Mouse (Mus musculus): ENCODE results near the gene Cdk8. TPM values are rescaled to one million over a fixed set of nuclear protein-coding genes. Genes with fewer than 3 reads are reported as not detected.

Cdk8 gene
- polyA plus RNA-seq, 1 experiment from 2014 or later = 35.1 TPM

DNA sequence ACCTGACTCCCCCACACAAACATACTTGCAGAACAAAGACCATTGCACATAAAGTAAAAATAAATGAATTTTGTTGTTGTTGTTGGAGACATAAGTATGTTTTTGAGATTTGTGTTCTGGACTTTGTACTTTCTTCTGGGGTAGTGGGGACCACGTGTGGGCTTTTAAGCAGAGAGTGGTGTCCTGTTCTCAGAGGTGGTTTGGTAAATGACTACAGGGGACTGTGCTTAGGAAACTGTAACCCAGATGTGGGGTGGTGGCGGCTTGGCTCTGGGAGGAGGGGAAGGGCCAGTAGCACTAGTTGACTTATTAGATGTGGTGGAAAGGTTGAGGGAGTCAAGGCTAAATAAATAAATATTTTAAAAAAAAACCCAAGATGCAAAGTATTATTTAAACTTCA, 9.7 kb downstream of the Cdk8 start:
- Histone ChIP-seq H3K4me1 (replicated peaks; ENCODE audit: control insufficient read depth, insufficient read depth, low read length) (no peaks in the 10 kb centered on the region), H3K27ac (ENCODE audit: low read depth) (no peak overlapping the region), H3K9me3 (ENCODE audit: control insufficient read depth, low read length) (no peaks in the 10 kb centered on the region), H3K4me2 (ENCODE audit: low read length) (no peak overlapping the region), H3K9ac (ENCODE audit: low read length) (no peak overlapping the region), H3K27me3 (replicated peaks; ENCODE audit: control insufficient read depth, insufficient read depth, low read length) (no peaks in the 10 kb centered on the region), H3K36me3 (ENCODE audit: control insufficient read depth, insufficient read depth, low read length) (no peaks in the 10 kb centered on the region; the same call in 1 of the 2 replicates), H3K4me3 (ENCODE audit: low read depth, low read length) (no peak overlapping the region)
- no peak for DNase-seq (ENCODE audit: low spot score)
- 89% methylated on average over 2 of the region's 2 CpGs for WGBS
- no peak for ATAC-seq (replicated peaks; ENCODE audit: low FRiP score, low TSS enrichment, low read depth)

DNA sequence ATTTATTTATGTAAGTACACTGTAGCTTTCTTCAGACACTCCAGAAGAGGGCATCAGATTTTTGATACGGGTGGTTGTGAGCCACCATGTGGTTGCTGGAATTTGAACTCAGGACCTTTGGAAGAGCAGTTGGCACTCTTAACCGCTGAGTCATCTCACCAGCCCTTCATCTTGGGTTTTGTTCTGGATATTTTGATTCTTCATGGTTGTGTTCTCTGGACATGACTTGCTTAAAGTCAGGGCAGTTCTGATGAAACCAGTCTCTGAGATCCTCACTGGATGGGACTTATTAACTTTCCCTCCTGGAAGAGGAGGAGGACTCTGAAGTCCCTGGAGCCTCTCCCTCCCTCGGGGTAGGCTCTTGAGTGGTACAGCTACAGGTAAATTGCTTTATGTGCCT, 10.2 kb downstream of the Cdk8 start:
- no peak overlapping the region for H3K27ac ChIP-seq (ENCODE audit: low read depth)
- H3K4me2 ChIP-seq (ENCODE audit: low read length) = no peak overlapping the region
- no peak overlapping the region for H3K4me3 ChIP-seq (ENCODE audit: low read depth, low read length)
- ATAC-seq (replicated peaks; ENCODE audit: low FRiP score, low TSS enrichment, low read depth) (no peak), DNase-seq (ENCODE audit: low spot score) (no peak)
- 87% methylated on average over 3 of the region's 3 CpGs for WGBS
- H3K9me3 ChIP-seq (ENCODE audit: control insufficient read depth, low read length) = no peaks in the 10 kb centered on the region
- no peaks in the 10 kb centered on the region for H3K36me3 ChIP-seq (ENCODE audit: control insufficient read depth, insufficient read depth, low read length)
- no peaks in the 10 kb centered on the region for H3K27me3 ChIP-seq (replicated peaks; ENCODE audit: control insufficient read depth, insufficient read depth, low read length)
- H3K9ac ChIP-seq (ENCODE audit: low read length) = no peak overlapping the region
- H3K4me1 ChIP-seq (replicated peaks; ENCODE audit: control insufficient read depth, insufficient read depth, low read length) = no peaks in the 10 kb centered on the region

DNA sequence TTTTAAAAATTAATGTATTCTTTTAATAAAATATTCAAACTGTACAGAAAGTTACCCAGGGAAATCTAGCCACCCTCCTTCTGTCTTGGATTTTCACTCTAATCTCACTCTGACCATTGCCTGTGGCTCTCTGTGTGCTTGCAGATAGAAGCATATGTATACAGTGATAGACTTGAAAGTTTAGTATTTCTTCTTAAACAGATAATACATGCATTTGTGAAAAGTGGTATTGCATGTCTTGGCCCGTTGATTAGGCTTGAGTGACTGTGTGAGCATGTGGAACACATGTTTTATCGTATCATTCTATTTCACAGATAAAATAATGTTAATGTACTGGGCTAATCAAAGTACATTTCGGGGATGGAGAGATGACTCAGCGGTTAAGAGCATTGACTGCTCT, 14.2 kb downstream of the Cdk8 start:
- no peak overlapping the region for H3K4me2 ChIP-seq (ENCODE audit: low read length)
- 93% methylated on average over 4 of the region's 4 CpGs for WGBS
- no peak overlapping the region for H3K27ac ChIP-seq (ENCODE audit: low read depth)
- ATAC-seq (replicated peaks; ENCODE audit: low FRiP score, low TSS enrichment, low read depth) (no peak), DNase-seq (ENCODE audit: low spot score) (no peak)
- H3K9ac ChIP-seq (ENCODE audit: low read length) = no peak overlapping the region
- H3K4me1 ChIP-seq (replicated peaks; ENCODE audit: control insufficient read depth, insufficient read depth, low read length) = peaks cover 14% of the 10 kb centered on the region; the same call in 1 of the 2 replicates
- no peak overlapping the region for H3K4me3 ChIP-seq (ENCODE audit: low read depth, low read length)
- H3K9me3 ChIP-seq (ENCODE audit: control insufficient read depth, low read length) = no peaks in the 10 kb centered on the region
- no peaks in the 10 kb centered on the region for H3K27me3 ChIP-seq (replicated peaks; ENCODE audit: control insufficient read depth, insufficient read depth, low read length)
- 0 out of 2 replicates have a peak, but pooled peaks cover 5% of the 10 kb centered on the region for H3K36me3 ChIP-seq (ENCODE audit: control insufficient read depth, insufficient read depth, low read length)

DNA sequence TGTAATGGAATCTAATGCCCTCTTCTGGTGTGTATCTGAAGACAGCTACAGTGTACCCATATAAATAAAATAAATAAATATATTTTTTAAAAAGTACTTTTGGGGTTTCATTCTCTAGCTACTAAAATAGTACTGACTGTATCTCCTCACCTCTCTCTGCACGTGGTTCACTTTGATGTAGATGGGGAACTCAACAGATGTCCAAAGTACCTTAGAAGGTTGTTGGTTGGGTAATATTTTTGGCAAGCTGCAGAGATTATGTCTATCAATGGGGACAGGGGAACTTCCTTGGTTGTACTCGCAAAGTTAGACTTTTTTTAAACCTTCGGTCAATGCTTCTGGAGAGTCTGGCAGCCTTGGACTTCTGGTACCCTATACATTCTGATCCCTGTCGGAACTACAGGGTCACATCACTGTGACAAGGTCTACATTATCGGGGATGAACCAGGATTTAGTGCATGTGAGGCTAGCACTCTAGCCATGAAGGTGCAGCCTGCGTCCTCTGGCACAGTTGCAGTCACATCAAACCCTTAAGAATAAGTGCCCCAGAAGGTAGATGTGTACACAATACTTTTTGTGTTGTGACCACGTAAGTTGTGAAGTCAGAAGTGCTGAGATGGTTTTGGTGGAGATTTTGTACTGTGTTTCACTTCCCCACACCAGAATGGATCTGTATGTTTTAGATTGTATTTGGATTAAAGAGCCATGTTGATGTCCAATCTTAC, 14.8 kb downstream of the Cdk8 start:
- ATAC-seq (replicated peaks; ENCODE audit: low FRiP score, low TSS enrichment, low read depth) = no peak
- H3K9me3 ChIP-seq (ENCODE audit: control insufficient read depth, low read length) = no peaks in the 10 kb centered on the region
- H3K4me2 ChIP-seq (ENCODE audit: low read length) = no peak overlapping the region
- DNase-seq (ENCODE audit: low spot score) = no peak
- H3K36me3 ChIP-seq (ENCODE audit: control insufficient read depth, insufficient read depth, low read length) = 0 out of 2 replicates have a peak, but pooled peaks cover 5% of the 10 kb centered on the region
- H3K27ac ChIP-seq (ENCODE audit: low read depth) = no peak overlapping the region
- no peak overlapping the region for H3K4me3 ChIP-seq (ENCODE audit: low read depth, low read length)
- H3K9ac ChIP-seq (ENCODE audit: low read length) = no peak overlapping the region
- WGBS = 90% methylated on average over 7 of the region's 7 CpGs
- H3K27me3 ChIP-seq (replicated peaks; ENCODE audit: control insufficient read depth, insufficient read depth, low read length) = no peaks in the 10 kb centered on the region
- peaks cover 17% of the 10 kb centered on the region; the same call in 1 of the 2 replicates for H3K4me1 ChIP-seq (replicated peaks; ENCODE audit: control insufficient read depth, insufficient read depth, low read length)

DNA sequence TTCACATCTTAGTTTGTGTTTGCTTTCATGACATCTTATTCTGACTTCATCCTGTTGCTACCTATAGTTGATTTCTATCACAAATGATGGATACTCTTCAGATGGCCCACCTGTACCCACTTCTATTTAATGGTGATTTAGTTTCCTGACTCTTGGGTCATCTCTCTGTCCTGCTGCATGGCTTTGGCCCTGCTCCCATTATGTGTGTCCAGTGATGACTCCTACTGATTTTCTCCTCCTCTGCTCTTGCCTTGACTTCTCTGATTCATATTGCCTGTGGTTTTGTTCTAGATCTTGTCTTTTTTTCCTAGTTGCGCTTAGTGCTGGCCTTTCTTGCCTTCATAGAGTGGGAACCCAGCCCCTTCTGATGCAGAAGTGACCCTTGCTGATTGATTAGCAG, 15.4 kb downstream of the Cdk8 start:
- no peaks in the 10 kb centered on the region for H3K27me3 ChIP-seq (replicated peaks; ENCODE audit: control insufficient read depth, insufficient read depth, low read length)
- H3K9ac ChIP-seq (ENCODE audit: low read length) = no peak overlapping the region
- DNase-seq (ENCODE audit: low spot score) (no peak), ATAC-seq (replicated peaks; ENCODE audit: low FRiP score, low TSS enrichment, low read depth) (no peak)
- H3K4me3 ChIP-seq (ENCODE audit: low read depth, low read length) = no peak overlapping the region
- H3K27ac ChIP-seq (ENCODE audit: low read depth) = no peak overlapping the region
- H3K9me3 ChIP-seq (ENCODE audit: control insufficient read depth, low read length) = no peaks in the 10 kb centered on the region
- H3K36me3 ChIP-seq (ENCODE audit: control insufficient read depth, insufficient read depth, low read length) = 0 out of 2 replicates have a peak, but pooled peaks cover 5% of the 10 kb centered on the region
- H3K4me1 ChIP-seq (replicated peaks; ENCODE audit: control insufficient read depth, insufficient read depth, low read length) = peaks cover 20% of the 10 kb centered on the region; the same call in 1 of the 2 replicates
- WGBS = 97% methylated on average over 1 of the region's 1 CpGs
- no peak overlapping the region for H3K4me2 ChIP-seq (ENCODE audit: low read length)

DNA sequence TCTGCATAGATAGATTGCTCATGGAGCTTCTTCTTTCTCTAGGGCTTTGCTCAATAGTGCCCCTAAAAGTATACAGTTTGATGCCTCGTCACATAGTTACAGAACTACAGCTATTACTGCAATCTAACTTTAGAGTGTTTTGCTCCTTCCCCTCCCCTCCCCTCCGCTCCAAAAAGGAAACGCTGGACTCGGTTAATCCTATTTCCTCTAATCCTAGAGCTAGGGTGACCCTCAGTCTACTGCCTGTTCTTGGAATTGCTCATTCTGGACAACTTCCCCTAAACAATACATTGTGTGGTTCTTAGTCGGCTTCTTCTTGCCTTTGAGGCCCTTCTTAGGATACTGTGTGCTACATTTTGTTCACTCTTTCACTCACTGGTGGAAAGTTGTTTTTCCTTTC, 16.7 kb downstream of the Cdk8 start:
- Histone ChIP-seq H3K4me2 (ENCODE audit: low read length) (no peak overlapping the region), H3K27me3 (replicated peaks; ENCODE audit: control insufficient read depth, insufficient read depth, low read length) (no peaks in the 10 kb centered on the region), H3K36me3 (ENCODE audit: control insufficient read depth, insufficient read depth, low read length) (0 out of 2 replicates have a peak, but pooled peaks cover 5% of the 10 kb centered on the region), H3K27ac (ENCODE audit: low read depth) (no peak overlapping the region), H3K9ac (ENCODE audit: low read length) (no peak overlapping the region), H3K4me3 (ENCODE audit: low read depth, low read length) (no peak overlapping the region), H3K4me1 (replicated peaks; ENCODE audit: control insufficient read depth, insufficient read depth, low read length) (peaks cover 20% of the 10 kb centered on the region), H3K9me3 (ENCODE audit: control insufficient read depth, low read length) (no peaks in the 10 kb centered on the region)
- no peak for DNase-seq (ENCODE audit: low spot score)
- ATAC-seq (replicated peaks; ENCODE audit: low FRiP score, low TSS enrichment, low read depth) = no peak
- 53% methylated on average over 5 of the region's 5 CpGs for WGBS

DNA sequence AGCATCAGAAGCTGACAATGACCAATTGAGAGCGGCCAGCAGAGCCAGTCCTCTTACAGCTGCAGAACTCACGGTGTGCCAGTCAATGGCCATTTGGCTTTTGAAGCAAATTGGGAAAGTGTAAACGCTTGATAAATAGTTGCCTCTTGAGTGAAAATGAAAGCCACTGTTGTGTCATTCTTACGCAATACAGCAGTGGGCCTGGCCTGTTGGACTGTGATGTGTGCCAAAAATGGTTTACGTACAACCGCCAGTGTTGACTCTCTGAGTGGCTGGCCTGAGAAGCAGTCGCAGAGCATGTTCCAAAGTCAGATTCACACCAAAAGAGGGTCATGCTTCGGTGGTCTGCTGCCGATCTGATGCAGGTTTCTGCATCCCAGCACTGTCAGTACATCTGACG, 17.7 kb downstream of the Cdk8 start:
- Histone ChIP-seq H3K9ac (ENCODE audit: low read length) (no peak overlapping the region), H3K4me3 (ENCODE audit: low read depth, low read length) (no peak overlapping the region), H3K36me3 (ENCODE audit: control insufficient read depth, insufficient read depth, low read length) (0 out of 2 replicates have a peak, but pooled peaks cover 5% of the 10 kb centered on the region), H3K4me1 (replicated peaks; ENCODE audit: control insufficient read depth, insufficient read depth, low read length) (peaks cover 20% of the 10 kb centered on the region), H3K27me3 (replicated peaks; ENCODE audit: control insufficient read depth, insufficient read depth, low read length) (no peaks in the 10 kb centered on the region), H3K27ac (ENCODE audit: low read depth) (no peak overlapping the region), H3K9me3 (ENCODE audit: control insufficient read depth, low read length) (no peaks in the 10 kb centered on the region), H3K4me2 (ENCODE audit: low read length) (no peak overlapping the region)
- WGBS = 81% methylated on average over 10 of the region's 10 CpGs
- ATAC-seq (replicated peaks; ENCODE audit: low FRiP score, low TSS enrichment, low read depth) (no peak), DNase-seq (ENCODE audit: low spot score) (no peak)

DNA sequence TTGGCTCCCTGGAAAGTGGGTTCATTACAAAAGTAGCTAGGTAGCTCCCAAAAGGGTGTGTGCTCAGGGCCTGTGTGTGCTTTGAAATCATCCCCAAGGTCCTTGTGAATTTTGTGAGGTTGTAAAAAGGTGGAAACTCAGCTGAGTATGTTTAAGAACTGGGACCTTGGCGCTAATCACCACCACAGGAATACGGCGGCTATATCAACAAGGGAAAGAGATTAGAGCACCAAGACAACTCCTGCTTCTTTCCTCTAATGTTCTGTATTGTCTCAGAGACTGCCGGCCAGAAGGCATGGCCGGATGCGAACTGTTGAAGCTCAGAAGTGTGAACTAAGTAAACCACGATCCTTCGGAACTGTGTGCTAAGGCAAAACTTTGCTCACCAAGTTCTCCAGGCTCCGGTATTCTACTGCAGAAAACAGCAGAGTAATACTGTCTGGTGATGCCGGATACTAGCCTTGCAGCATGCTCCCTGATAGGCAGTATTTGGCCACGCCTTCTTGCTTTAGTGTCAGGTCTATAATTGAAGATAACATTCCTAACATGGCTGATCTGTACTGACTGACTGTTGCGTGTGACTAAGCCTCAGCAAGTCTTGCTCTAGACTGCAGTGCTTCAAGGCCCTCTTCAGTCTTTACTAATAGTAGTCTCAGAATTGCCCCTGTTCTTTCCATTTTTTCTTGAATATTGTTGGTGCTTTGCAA, 19.5 kb downstream of the Cdk8 start:
- Histone ChIP-seq H3K27me3 (replicated peaks; ENCODE audit: control insufficient read depth, insufficient read depth, low read length) (no peaks in the 10 kb centered on the region), H3K36me3 (ENCODE audit: control insufficient read depth, insufficient read depth, low read length) (0 out of 2 replicates have a peak, but pooled peaks cover 5% of the 10 kb centered on the region), H3K4me2 (ENCODE audit: low read length) (no peak overlapping the region), H3K4me1 (replicated peaks; ENCODE audit: control insufficient read depth, insufficient read depth, low read length) (peaks cover 20% of the 10 kb centered on the region), H3K4me3 (ENCODE audit: low read depth, low read length) (no peak overlapping the region), H3K9me3 (ENCODE audit: control insufficient read depth, low read length) (no peaks in the 10 kb centered on the region), H3K9ac (ENCODE audit: low read length) (no peak overlapping the region), H3K27ac (ENCODE audit: low read depth) (peak overlapping the region; percentile 65)
- DNase-seq (ENCODE audit: low spot score) (no peak), ATAC-seq (replicated peaks; ENCODE audit: low FRiP score, low TSS enrichment, low read depth) (peak; percentile 79; the same call in 1 of the 2 replicates)
- WGBS = 72% methylated on average over 12 of the region's 12 CpGs

Data from intestine, embryonic 14.5 days (tissue).